Mouse (Mus musculus) hindbrain, embryonic 12.5 days (tissue): Measurements from ENCODE around the gene Scd2. TPM values are rescaled to one million over a fixed set of nuclear protein-coding genes. Genes with fewer than 3 reads are reported as not detected.

Experiments
- microRNA-seq: library from miRNA; unstranded; fragments of <30 nt; microRNA quantifications from one replicate; pipeline ENCODE4, GENCODE M21; 2017
- polyA plus RNA-seq: library from polyadenylated mRNA; unstranded; fragments of >200 nt; fragmentation: Nextera tagmentation; extraction: Ambion mirVana; gene quantifications from 2 replicates; pipeline ENCODE4 v1.2.1, GENCODE M21; 2016

The Scd2 gene
- polyA plus RNA-seq, 1 experiment from 2014 or later: 404 TPM

Small RNAs within 50 kb of the gene (microRNA-seq; reads per million reads assigned to microRNA genes)
- gene Mir5114: not detected

Other genes with a start within 250 kb of the Scd2 start
- gene Erlin1, start 223.9 kb upstream of the Scd2 start, polyA plus RNA-seq: 23.3 and 23.5 TPM in 2 replicates
- gene Chuk, start 186.2 kb upstream of the Scd2 start, polyA plus RNA-seq: 64.8 and 66.2 TPM in 2 replicates
- 35.6 and 38.6 TPM in 2 replicates for gene Cwf19l1, start 157.8 kb upstream of the Scd2 start, polyA plus RNA-seq
- 125 and 138 TPM in 2 replicates for gene Bloc1s2, start 147.2 kb upstream of the Scd2 start, polyA plus RNA-seq
- 0.36 and 0.39 TPM in 2 replicates for gene Pkd2l1, start 101.2 kb upstream of the Scd2 start, polyA plus RNA-seq
- gene Scd3, start 90.4 kb upstream of the Scd2 start, polyA plus RNA-seq: 0.93 and 1.6 TPM in 2 replicates
- gene Scd4, start 39.4 kb downstream of the Scd2 start, polyA plus RNA-seq: 0.07 and 0.10 TPM in 2 replicates
- 7.8 and 10.0 TPM in 2 replicates for gene Scd1, start 114.2 kb downstream of the Scd2 start, polyA plus RNA-seq
- 0.87 and 0.93 TPM in 2 replicates for gene Wnt8b, start 199.8 kb downstream of the Scd2 start, polyA plus RNA-seq